8 mouse cellular contexts compared by ENCODE assay signal in the genomic region with DNA sequence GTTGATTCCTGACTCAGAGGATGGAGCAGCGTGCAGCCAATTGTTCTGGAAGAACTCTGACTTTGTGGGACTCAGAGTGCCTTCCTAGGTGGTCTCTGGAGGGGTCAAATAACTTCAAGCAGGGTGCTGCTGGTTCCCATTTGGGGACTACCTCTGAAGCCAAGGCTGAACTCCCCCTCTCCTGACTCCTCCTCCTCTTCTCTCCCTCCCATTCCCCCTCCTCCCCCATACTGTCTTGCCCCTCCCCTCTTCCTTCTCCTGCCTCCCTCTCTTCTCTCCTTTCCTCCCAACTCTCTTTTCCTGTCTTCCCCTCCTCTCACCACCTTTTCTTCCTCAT.
DNase-seq lines count a peak whose midpoint lies in the region; ATAC-seq and TF ChIP-seq lines count a peak whose summit lies in the region.

No protein-coding gene starts in this region.

- no peaks in the 10 kb centered on the region for H3K27me3 ChIP-seq in kidney, postnatal 0 days (ENCODE audit: insufficient read depth, low read length)
- H3K27me3 ChIP-seq in intestine, embryonic 15.5 days (replicated peaks) = no peaks in the 10 kb centered on the region
- peaks cover 12% of the 10 kb centered on the region for H3K27me3 ChIP-seq in neural tube, embryonic 12.5 days (replicated peaks)

- peaks cover 14% of the 10 kb centered on the region for H3K4me1 ChIP-seq in kidney, postnatal 0 days (replicated peaks; ENCODE audit: insufficient read depth, low read length)
- peaks cover 6% of the 10 kb centered on the region; the same call in 1 of the 2 replicates for H3K4me1 ChIP-seq in embryonic fibroblast, embryonic 13.5 days (ENCODE audit: control insufficient read depth, insufficient read depth, low read length)
- H3K4me1 ChIP-seq in intestine, embryonic 15.5 days (replicated peaks) = peaks cover 10% of the 10 kb centered on the region
- H3K4me1 ChIP-seq in neural tube, embryonic 12.5 days = peaks cover 17% of the 10 kb centered on the region

- TF ChIP-seq POLR2A in embryonic fibroblast, embryonic 13.5 days (IDR thresholded peaks at IDR 0.05; ENCODE audit: low read depth, low read length) = no peak

- H3K9ac ChIP-seq in kidney, postnatal 0 days (ENCODE audit: low read depth, low read length) = no peak overlapping the region
- no peak overlapping the region for H3K9ac ChIP-seq in intestine, embryonic 15.5 days
- no peak overlapping the region for H3K9ac ChIP-seq in neural tube, embryonic 12.5 days

- H3K9me3 ChIP-seq in kidney, postnatal 0 days (replicated peaks; ENCODE audit: low read length) = no peaks in the 10 kb centered on the region
- H3K9me3 ChIP-seq in intestine, embryonic 15.5 days = no peaks in the 10 kb centered on the region
- H3K9me3 ChIP-seq in neural tube, embryonic 12.5 days = no peaks in the 10 kb centered on the region

- H3K4me2 ChIP-seq in kidney, postnatal 0 days (ENCODE audit: low read length) = peak overlapping the region; percentile 67
- H3K4me2 ChIP-seq in intestine, embryonic 15.5 days (replicated peaks) = peak overlapping the region; percentile 84
- peak overlapping the region; percentile 74 for H3K4me2 ChIP-seq in neural tube, embryonic 12.5 days (replicated peaks)

- ATAC-seq in kidney, postnatal 0 days (replicated peaks; ENCODE audit: low FRiP score, low read depth) = no peak; the same call in 1 of the 2 replicates
- ATAC-seq in intestine, embryonic 15.5 days = no peak
- ATAC-seq in neural tube, embryonic 12.5 days (ENCODE audit: low FRiP score, low read depth) = peak; percentile 46; the same call in 1 of the 2 replicates

- WGBS in kidney, postnatal 0 days = 0% methylated on average over 1 of the region's 1 CpGs
- 0% methylated on average over 1 of the region's 1 CpGs for WGBS in intestine, embryonic 15.5 days
- 3% methylated on average over 1 of the region's 1 CpGs for WGBS in neural tube, embryonic 12.5 days

- peak overlapping the region; percentile 93 for H3K27ac ChIP-seq in kidney, postnatal 0 days
- no peak overlapping the region for H3K27ac ChIP-seq in embryonic fibroblast, embryonic 13.5 days (ENCODE audit: insufficient read depth, low read length)
- peak overlapping the region; percentile 74 for H3K27ac ChIP-seq in intestine, embryonic 15.5 days
- H3K27ac ChIP-seq in neural tube, embryonic 12.5 days = no peak overlapping the region

- no peaks in the 10 kb centered on the region for H3K36me3 ChIP-seq in kidney, postnatal 0 days (ENCODE audit: insufficient read depth, low read length)
- H3K36me3 ChIP-seq in intestine, embryonic 15.5 days = no peaks in the 10 kb centered on the region
- H3K36me3 ChIP-seq in neural tube, embryonic 12.5 days = no peaks in the 10 kb centered on the region

- H3K4me3 ChIP-seq in kidney, postnatal 0 days (replicated peaks; ENCODE audit: low read depth, low read length) = 0 out of 2 replicates have a peak overlapping the region, but pooled peaks have one; percentile 32
- H3K4me3 ChIP-seq in embryonic fibroblast, embryonic 13.5 days (ENCODE audit: insufficient read depth, low read length) = peak overlapping the region; percentile 42; the same call in 1 of the 2 replicates
- H3K4me3 ChIP-seq in intestine, embryonic 15.5 days (replicated peaks) = peak overlapping the region; percentile 44; the same call in 1 of the 2 replicates
- H3K4me3 ChIP-seq in neural tube, embryonic 12.5 days = no peak overlapping the region

- TF ChIP-seq CTCF in kidney, postnatal 0 days (IDR thresholded peaks at IDR 0.05; ENCODE audit: low read depth) = no peak
- no peak for TF ChIP-seq CTCF in embryonic fibroblast, embryonic 13.5 days (IDR thresholded peaks at IDR 0.05; ENCODE audit: borderline replicate concordance, insufficient read depth, low read length)

- DNase-seq in kidney, postnatal 0 days (ENCODE audit: low spot score) = no peak
- no peak for DNase-seq in kidney, adult 11 months
- DNase-seq in right cerebral cortex, postnatal 36 days (ENCODE audit: low spot score in 2 of 2) = no peak
- DNase-seq in frontal cortex, postnatal 14 days (ENCODE audit: low spot score in 2 of 2) = no peak
- DNase-seq in cerebellum, postnatal 14 days = no peak

Comparison
In these comparisons a context has a peak if more than half of its experiments do, and no peak if none do; other contexts are left out.
1. H3K27ac ChIP-seq: peak in kidney, postnatal 0 days (single experiment) and intestine, embryonic 15.5 days (single experiment); none in embryonic fibroblast, embryonic 13.5 days (single experiment) and neural tube, embryonic 12.5 days (single experiment).
2. Peak in every context shown above with its lines, with median percentiles within 50 percentile points of each other: H3K4me2 ChIP-seq.